Mouse (Mus musculus): ENCODE results near the gene Hoga1. TPM values are rescaled to one million over a fixed set of nuclear protein-coding genes. Genes with fewer than 3 reads are reported as not detected.

Hoga1 gene
- total and polyA plus RNA-seq, 2 experiments from 2014 or later, result 3.5 to 3.6 TPM

DNA sequence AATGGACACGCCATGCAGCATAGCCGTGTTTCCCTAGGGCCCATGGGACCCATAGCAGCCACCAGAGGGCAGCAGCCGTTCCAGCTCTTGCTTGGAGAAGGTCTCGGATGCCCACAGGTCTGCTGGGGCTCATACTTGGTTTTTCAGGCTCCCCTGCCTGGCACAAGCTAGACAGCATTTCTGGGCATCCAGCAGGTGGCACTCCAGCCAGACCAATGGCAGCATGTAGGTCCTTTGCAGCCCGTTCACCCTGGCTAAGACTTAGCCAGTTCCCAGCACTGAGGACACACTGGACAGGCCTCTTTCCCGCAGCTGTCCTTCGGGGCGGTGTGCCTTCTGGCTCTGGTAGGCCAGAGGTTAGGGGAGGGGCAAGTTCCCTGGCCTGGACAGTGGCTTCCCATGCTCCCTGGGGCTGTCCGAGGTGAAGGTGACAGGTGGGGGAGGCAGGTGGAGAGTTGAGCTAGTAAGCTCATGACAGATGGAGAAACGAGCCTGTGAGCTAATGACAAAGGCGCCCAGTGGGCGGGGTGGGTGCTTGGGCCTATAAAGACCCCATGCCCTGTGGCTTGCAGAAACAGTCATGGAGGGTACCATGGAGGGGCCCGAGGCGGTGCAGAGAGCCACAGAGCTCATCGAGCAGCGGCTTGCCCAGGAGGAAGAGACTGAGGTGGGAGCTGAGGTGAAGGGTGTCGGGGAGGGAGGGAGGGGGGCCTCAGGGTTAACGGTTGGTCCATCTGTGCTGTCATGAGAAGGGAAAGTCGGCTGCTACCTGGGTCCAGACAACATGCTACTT lies 9.8 kb upstream of the Hoga1 start, which contains the start of gene Ankrd2:
Gene Ankrd2, plus strand, starts transcription at position 545 of the 793 bp plus-strand sequence.
- 62% methylated on average over 19 of the region's 19 CpGs for WGBS
- H3K9me3 ChIP-seq (ENCODE audit: low read length), result no peaks in the 10 kb centered on the region
- no peak within 1 kb of the TSS for H3K27ac ChIP-seq (ENCODE audit: low read depth, low read length)
- no peaks in the 10 kb centered on the region for H3K4me1 ChIP-seq (ENCODE audit: insufficient read depth)
- peak; percentile 92 for TF ChIP-seq CTCF (IDR thresholded peaks at IDR 0.05; ENCODE audit: low read depth)
- no peak within 1 kb of the TSS for H3K9ac ChIP-seq
- no peaks in the 10 kb centered on the region for H3K27me3 ChIP-seq (ENCODE audit: insufficient read depth, low read length)
- H3K4me2 ChIP-seq (ENCODE audit: low read depth), result no peak within 1 kb of the TSS
- ATAC-seq (peak; percentile 92), DNase-seq (peak; percentile 82)
- no peak within 1 kb of the TSS for H3K4me3 ChIP-seq (ENCODE audit: low read depth, low read length)
- H3K36me3 ChIP-seq (ENCODE audit: insufficient read depth), result no peaks in the 10 kb centered on the region

DNA sequence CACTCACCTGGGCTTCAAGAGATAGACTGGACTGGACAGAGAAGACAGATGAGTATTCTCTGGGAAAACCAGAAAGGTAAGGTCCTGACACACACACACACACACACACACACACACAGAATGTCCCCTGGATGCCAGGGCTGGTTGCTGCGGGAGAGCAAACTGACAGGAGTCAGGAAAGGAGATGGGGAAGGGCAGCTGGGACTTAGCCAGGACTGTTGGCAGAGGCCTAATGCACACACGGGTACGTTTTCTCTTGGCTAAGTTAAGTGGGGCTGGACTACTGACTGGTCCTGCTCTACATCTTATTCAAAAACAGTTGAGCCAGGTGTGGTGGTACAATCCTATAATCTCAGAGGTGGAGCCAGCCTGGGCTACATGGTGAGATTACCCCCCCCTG lies 9.1 kb upstream of the Hoga1 start:
- Histone ChIP-seq H3K27me3 (ENCODE audit: insufficient read depth, low read length) (no peaks in the 10 kb centered on the region), H3K4me3 (ENCODE audit: low read depth, low read length) (no peak overlapping the region), H3K36me3 (ENCODE audit: insufficient read depth) (no peaks in the 10 kb centered on the region), H3K27ac (ENCODE audit: low read depth, low read length) (no peak overlapping the region), H3K9me3 (ENCODE audit: low read length) (no peaks in the 10 kb centered on the region), H3K4me1 (ENCODE audit: insufficient read depth) (no peaks in the 10 kb centered on the region), H3K4me2 (ENCODE audit: low read depth) (no peak overlapping the region), H3K9ac (no peak overlapping the region)
- ATAC-seq, result no peak
- 54% methylated on average over 3 of the region's 3 CpGs for WGBS
- DNase-seq, result no peak
- TF ChIP-seq CTCF (IDR thresholded peaks at IDR 0.05; ENCODE audit: low read depth), result no peak

DNA sequence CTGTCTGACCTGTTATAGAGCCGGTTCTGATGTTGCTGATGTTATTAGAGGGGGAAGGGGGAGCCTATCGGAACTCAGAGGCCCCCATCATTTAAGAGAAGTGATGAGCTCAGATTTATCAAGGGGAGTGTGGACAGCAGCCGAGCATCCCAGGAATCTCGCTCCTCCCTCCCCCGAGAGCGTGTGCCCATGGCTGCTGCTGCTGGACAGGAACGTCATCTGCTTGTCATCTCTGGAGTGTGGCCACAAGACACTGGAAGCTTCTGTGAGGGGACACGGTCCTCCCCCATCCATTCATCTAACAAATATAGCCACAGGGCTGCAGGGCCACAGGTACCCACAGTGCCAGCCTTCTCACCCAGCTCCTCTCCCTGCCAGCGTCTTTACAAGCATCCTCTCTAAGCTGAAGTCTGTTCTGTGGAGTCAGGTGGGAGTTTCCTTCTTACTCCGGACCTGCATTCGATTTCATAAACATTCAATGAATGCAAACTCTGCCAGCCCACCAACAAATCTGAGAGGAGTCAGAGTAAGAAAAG lies 8.2 kb upstream of the Hoga1 start:
- H3K4me2 ChIP-seq (ENCODE audit: low read depth), result no peak overlapping the region
- no peak overlapping the region for H3K27ac ChIP-seq (ENCODE audit: low read depth, low read length)
- ATAC-seq, result no peak
- 80% methylated on average over 11 of the region's 11 CpGs for WGBS
- no peaks in the 10 kb centered on the region for H3K36me3 ChIP-seq (ENCODE audit: insufficient read depth)
- DNase-seq, result no peak
- no peak overlapping the region for H3K9ac ChIP-seq
- no peaks in the 10 kb centered on the region for H3K9me3 ChIP-seq (ENCODE audit: low read length)
- no peak overlapping the region for H3K4me3 ChIP-seq (ENCODE audit: low read depth, low read length)
- TF ChIP-seq CTCF (IDR thresholded peaks at IDR 0.05; ENCODE audit: low read depth), result no peak
- H3K4me1 ChIP-seq (ENCODE audit: insufficient read depth), result no peaks in the 10 kb centered on the region
- no peaks in the 10 kb centered on the region for H3K27me3 ChIP-seq (ENCODE audit: insufficient read depth, low read length)

DNA sequence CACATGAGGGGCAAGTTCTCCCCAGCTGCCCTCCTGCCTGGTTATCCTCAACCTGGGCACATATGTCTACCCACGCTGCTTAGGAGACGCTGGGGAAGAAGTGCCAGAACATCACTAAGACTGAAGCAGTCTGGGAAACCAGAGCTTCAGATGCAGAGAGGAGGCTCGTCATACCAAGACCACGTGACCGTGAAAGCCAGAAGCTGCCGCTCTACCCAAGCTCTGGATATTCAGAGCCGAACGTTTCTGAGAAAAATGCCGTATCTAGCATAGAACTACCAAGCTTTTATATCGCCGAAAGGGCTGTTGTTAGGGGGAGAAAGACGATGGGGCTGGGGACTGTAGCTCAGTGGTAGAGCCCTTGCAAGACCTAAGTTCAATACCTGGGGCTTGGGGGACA lies 7.1 kb upstream of the Hoga1 start:
- no peak overlapping the region for H3K9ac ChIP-seq
- WGBS, result 92% methylated on average over 12 of the region's 12 CpGs
- no peaks in the 10 kb centered on the region for H3K4me1 ChIP-seq (ENCODE audit: insufficient read depth)
- no peak overlapping the region for H3K4me2 ChIP-seq (ENCODE audit: low read depth)
- H3K27me3 ChIP-seq (ENCODE audit: insufficient read depth, low read length), result no peaks in the 10 kb centered on the region
- H3K9me3 ChIP-seq (ENCODE audit: low read length), result no peaks in the 10 kb centered on the region
- no peak overlapping the region for H3K4me3 ChIP-seq (ENCODE audit: low read depth, low read length)
- DNase-seq (no peak), ATAC-seq (no peak)
- no peak for TF ChIP-seq CTCF (IDR thresholded peaks at IDR 0.05; ENCODE audit: low read depth)
- H3K27ac ChIP-seq (ENCODE audit: low read depth, low read length), result no peak overlapping the region
- H3K36me3 ChIP-seq (ENCODE audit: insufficient read depth), result no peaks in the 10 kb centered on the region

DNA sequence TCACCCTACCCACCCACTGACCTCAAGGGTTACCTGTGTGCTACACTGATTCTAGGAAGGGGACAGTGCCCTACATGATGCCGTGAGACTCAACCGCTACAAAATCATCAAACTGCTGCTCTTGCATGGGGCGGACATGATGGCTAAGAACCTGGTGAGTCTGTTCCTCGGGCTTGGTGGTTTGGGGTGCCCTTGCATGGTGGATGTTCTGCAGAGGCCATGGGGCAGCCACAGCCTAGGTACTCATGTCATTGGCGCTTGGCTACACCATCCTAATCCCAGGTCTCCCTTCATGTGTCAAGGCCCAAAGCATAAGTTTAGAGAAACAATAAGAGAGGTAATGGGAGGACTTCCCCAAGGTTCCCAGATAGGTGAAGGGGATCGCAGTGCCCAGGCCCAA lies 1.4 kb upstream of the Hoga1 start:
- Histone ChIP-seq H3K27ac (ENCODE audit: low read depth, low read length) (no peak overlapping the region), H3K4me2 (ENCODE audit: low read depth) (no peak overlapping the region), H3K9me3 (ENCODE audit: low read length) (no peaks in the 10 kb centered on the region), H3K4me3 (ENCODE audit: low read depth, low read length) (no peak overlapping the region), H3K9ac (no peak overlapping the region), H3K27me3 (ENCODE audit: insufficient read depth, low read length) (no peaks in the 10 kb centered on the region), H3K36me3 (ENCODE audit: insufficient read depth) (no peaks in the 10 kb centered on the region), H3K4me1 (ENCODE audit: insufficient read depth) (no peaks in the 10 kb centered on the region)
- no peak for ATAC-seq
- no peak for DNase-seq
- 96% methylated on average over 6 of the region's 6 CpGs for WGBS
- TF ChIP-seq CTCF (IDR thresholded peaks at IDR 0.05; ENCODE audit: low read depth), result no peak

DNA sequence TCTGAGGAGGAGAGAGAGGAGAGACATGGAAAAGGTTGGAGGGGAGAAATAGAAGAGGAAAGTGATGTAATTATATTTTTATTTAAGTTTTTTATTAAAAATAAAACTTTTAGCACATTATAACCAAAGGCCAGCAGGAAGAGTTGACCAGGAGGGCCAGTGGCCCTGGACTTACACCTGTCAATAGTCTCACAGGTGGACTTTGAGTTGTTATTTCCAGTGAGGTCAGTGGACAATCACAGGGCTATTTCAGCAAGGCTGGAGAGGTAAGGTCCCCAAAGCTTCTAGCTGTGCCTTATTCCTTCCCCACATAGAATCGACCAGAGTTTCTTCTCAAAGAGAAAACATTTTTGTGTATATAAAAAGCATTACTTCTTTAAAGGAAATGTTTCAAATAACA lies 4.8 kb downstream of the Hoga1 start:
- Histone ChIP-seq H3K9me3 (ENCODE audit: low read length) (no peaks in the 10 kb centered on the region), H3K4me3 (ENCODE audit: low read depth, low read length) (no peak overlapping the region), H3K27me3 (ENCODE audit: insufficient read depth, low read length) (no peaks in the 10 kb centered on the region), H3K36me3 (ENCODE audit: insufficient read depth) (no peaks in the 10 kb centered on the region), H3K4me2 (ENCODE audit: low read depth) (no peak overlapping the region), H3K9ac (no peak overlapping the region), H3K27ac (ENCODE audit: low read depth, low read length) (no peak overlapping the region), H3K4me1 (ENCODE audit: insufficient read depth) (no peaks in the 10 kb centered on the region)
- DNase-seq, result no peak
- no peak for ATAC-seq
- 88% methylated on average over 1 of the region's 1 CpGs for WGBS
- no peak for TF ChIP-seq CTCF (IDR thresholded peaks at IDR 0.05; ENCODE audit: low read depth)

DNA sequence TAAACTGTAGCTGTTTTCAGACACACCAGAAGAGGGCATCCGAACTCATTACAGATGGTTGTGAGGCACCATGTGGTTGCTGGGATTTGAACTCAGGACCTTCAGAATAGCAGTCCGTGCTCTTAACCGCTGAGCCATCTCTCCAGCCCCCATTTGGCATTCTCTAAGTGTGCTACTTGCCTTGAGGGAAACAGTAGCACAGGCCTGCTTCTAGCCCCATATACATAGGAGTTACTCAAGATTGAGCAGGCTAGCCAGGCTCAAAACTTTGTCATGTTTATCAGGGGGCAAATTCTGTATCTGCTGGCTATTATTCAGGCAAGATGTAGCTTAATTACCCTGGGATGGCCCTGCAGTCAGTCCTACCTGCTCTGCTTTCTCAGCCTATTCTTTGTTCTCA lies 5.9 kb downstream of the Hoga1 start:
- Histone ChIP-seq H3K4me1 (ENCODE audit: insufficient read depth) (no peaks in the 10 kb centered on the region), H3K27ac (ENCODE audit: low read depth, low read length) (no peak overlapping the region), H3K9ac (no peak overlapping the region), H3K9me3 (ENCODE audit: low read length) (no peaks in the 10 kb centered on the region), H3K27me3 (ENCODE audit: insufficient read depth, low read length) (no peaks in the 10 kb centered on the region), H3K36me3 (ENCODE audit: insufficient read depth) (no peaks in the 10 kb centered on the region), H3K4me3 (ENCODE audit: low read depth, low read length) (no peak overlapping the region), H3K4me2 (ENCODE audit: low read depth) (no peak overlapping the region)
- ATAC-seq (no peak), DNase-seq (no peak)
- 89% methylated on average over 3 of the region's 3 CpGs for WGBS
- no peak for TF ChIP-seq CTCF (IDR thresholded peaks at IDR 0.05; ENCODE audit: low read depth)

Data from forebrain, postnatal 0 days (tissue).